Mouse (Mus musculus) stomach, postnatal 0 days (tissue): ENCODE measurements around the gene Thyn1.

ENCODE experiments used
- CTCF ChIP-seq: IDR thresholded peaks from 2 replicates; pipeline ENCODE4 v1.5.1; 2016; ENCODE audit warnings: antibody characterized with exemption, low read depth, mild to moderate bottlenecking, moderate library complexity
- EP300 ChIP-seq: optimal IDR thresholded peaks from 2 replicates; pipeline ENCODE3; 2016; ENCODE audit warnings: antibody characterized with exemption

DNA sequence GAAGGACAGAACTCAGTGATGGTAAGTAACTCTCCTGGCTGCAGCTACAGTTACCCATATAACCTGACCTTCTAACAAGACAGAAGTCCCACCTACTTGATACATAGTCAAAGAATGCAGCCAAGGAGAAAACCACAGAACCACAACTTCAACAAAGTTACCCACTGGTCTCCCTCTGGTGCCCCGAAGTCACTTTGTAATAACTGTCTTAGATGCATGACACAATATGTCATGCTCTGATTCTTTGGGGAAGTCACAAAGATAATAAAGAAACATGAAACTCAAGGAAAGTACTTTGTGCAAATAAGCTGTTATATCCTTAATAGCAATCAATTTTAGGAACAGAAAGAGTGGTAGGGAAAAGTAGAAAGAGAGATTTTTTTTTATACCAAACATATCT is 27.2 kb downstream of the Thyn1 start:
- TF ChIP-seq CTCF (no peak), EP300 (no peak)
